ENCODE assay signal across 8 mouse cellular contexts in the genomic region with DNA sequence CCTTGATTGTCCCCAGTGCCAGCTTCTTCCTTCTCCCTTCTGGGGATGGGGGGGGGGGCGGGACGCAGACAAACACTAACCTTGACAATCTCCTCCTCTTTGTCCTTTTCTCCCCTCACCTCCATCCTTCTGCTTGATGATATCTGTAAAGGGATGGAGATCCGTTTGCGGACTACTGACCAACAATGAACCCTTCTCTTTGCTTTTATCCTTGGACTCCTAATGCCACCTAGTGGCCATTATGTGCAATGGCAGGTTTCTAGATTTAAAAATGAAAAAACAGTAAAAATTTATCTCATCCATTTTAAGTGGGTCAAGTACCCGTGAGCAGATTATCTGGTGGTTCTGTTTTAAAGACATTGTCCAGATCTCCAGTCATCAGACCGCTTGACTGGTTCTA. TPM values are rescaled to one million over a fixed set of nuclear protein-coding genes. Genes with fewer than 3 reads are reported as not detected.
DNase-seq lines count a peak whose midpoint lies in the region; ATAC-seq and TF ChIP-seq lines count a peak whose summit lies in the region.

No protein-coding gene starts in this region.

- H3K27ac ChIP-seq in liver, postnatal 0 days (ENCODE audit: low read depth), result no peak overlapping the region
- H3K27ac ChIP-seq in liver, embryonic 12.5 days, result no peak overlapping the region

- no peak for ATAC-seq in liver, postnatal 0 days
- no peak for ATAC-seq in liver, embryonic 12.5 days
- ATAC-seq in frontal cortex, adult (ENCODE audit: low TSS enrichment), result no peak

- H3K4me1 ChIP-seq in liver, postnatal 0 days (ENCODE audit: insufficient read depth), result peaks cover 14% of the 10 kb centered on the region
- H3K4me1 ChIP-seq in liver, embryonic 12.5 days, result peaks cover 15% of the 10 kb centered on the region

- WGBS in liver, postnatal 0 days (ENCODE audit: insufficient replicate concordance), result 0% methylated on average over 6 of the region's 6 CpGs
- under 1% methylated on average over 6 of the region's 6 CpGs for WGBS in liver, embryonic 12.5 days (ENCODE audit: insufficient replicate concordance)

- DNase-seq in liver, postnatal 0 days, result no peak
- DNase-seq in embryo, embryonic 9.5 days (ENCODE audit: extremely low spot score), result peak; percentile 46
- DNase-seq in kidney, postnatal 14 days, result peak; percentile 35
- DNase-seq in retina, embryonic 14.5 days (ENCODE audit: low spot score), result peak; percentile 80
- no peak for DNase-seq in adrenal gland, adult 2 months
- no peak for DNase-seq in layer of hippocampus, adult 11-12 months (ENCODE audit: low spot score)

- H3K27me3 ChIP-seq in liver, postnatal 0 days (ENCODE audit: insufficient read depth, low read length), result no peaks in the 10 kb centered on the region
- peaks cover 18% of the 10 kb centered on the region for H3K27me3 ChIP-seq in liver, embryonic 12.5 days (replicated peaks)

- H3K9me3 ChIP-seq in liver, postnatal 0 days (ENCODE audit: low read length), result no peaks in the 10 kb centered on the region
- no peaks in the 10 kb centered on the region for H3K9me3 ChIP-seq in liver, embryonic 12.5 days (replicated peaks)

- TF ChIP-seq EP300 in liver, postnatal 0 days (IDR thresholded peaks at IDR 0.05; ENCODE audit: low read depth), result no peak

- H3K9ac ChIP-seq in liver, postnatal 0 days (replicated peaks), result no peak overlapping the region
- no peak overlapping the region for H3K9ac ChIP-seq in liver, embryonic 12.5 days

- H3K36me3 ChIP-seq in liver, postnatal 0 days (replicated peaks; ENCODE audit: insufficient read depth, low read length), result no peaks in the 10 kb centered on the region
- no peaks in the 10 kb centered on the region for H3K36me3 ChIP-seq in liver, embryonic 12.5 days

- TF ChIP-seq CTCF in liver, postnatal 0 days (IDR thresholded peaks at IDR 0.05; ENCODE audit: low read depth), result peak; percentile 85

- H3K4me3 ChIP-seq in liver, postnatal 0 days (ENCODE audit: low read depth, low read length), result no peak overlapping the region
- no peak overlapping the region for H3K4me3 ChIP-seq in liver, embryonic 12.5 days

- no peak overlapping the region for H3K4me2 ChIP-seq in liver, postnatal 0 days (ENCODE audit: low read depth, low read length)
- no peak overlapping the region for H3K4me2 ChIP-seq in liver, embryonic 12.5 days

RNA-seq across cellular contexts. Expression of gene Zfp607b, which starts 3.5 kb away (rescaled TPM):
- polyA plus RNA-seq in liver, postnatal 0 days (2015; fragmentation: Nextera tagmentation; extraction: Ambion mirVana), result 0.46 and 0.78 TPM in 2 replicates
- polyA plus RNA-seq in liver, embryonic 12.5 days (2016; fragmentation: Nextera tagmentation; extraction: Ambion mirVana), result 0.64 and 0.79 TPM in 2 replicates
- 1 to 10 TPM in 1 of 2 experiments, under 1 TPM in 1; 0.81 to 1.7 TPM for total RNA-seq in adrenal gland, adult 2 months (2021)
- polyA plus RNA-seq in adrenal gland, adult 2 months (2012; rRNA removed), result 0.10 and 0.31 TPM in 2 replicates

RNA-seq across cellular contexts. Expression of gene Map3k10, which starts 11.3 kb away (rescaled TPM):
- 1.7 and 2.2 TPM in 2 replicates for polyA plus RNA-seq in liver, postnatal 0 days (2015; fragmentation: Nextera tagmentation; extraction: Ambion mirVana)
- polyA plus RNA-seq in liver, embryonic 12.5 days (2016; fragmentation: Nextera tagmentation; extraction: Ambion mirVana), result 5.7 and 6.7 TPM in 2 replicates
- 10 to 100 TPM; 21.9 to 35.1 TPM for total RNA-seq in adrenal gland, adult 2 months (2021)
- polyA plus RNA-seq in adrenal gland, adult 2 months (2012; rRNA removed), result 65.4 and 93.7 TPM in 2 replicates

RNA-seq across cellular contexts. Expression of gene Ttc9b, which starts 32.0 kb away (rescaled TPM):
- not detected in 2 replicates for polyA plus RNA-seq in liver, postnatal 0 days (2015; fragmentation: Nextera tagmentation; extraction: Ambion mirVana)
- polyA plus RNA-seq in liver, embryonic 12.5 days (2016; fragmentation: Nextera tagmentation; extraction: Ambion mirVana), result not detected in 2 replicates
- total RNA-seq in adrenal gland, adult 2 months (2021), result not detected
- polyA plus RNA-seq in adrenal gland, adult 2 months (2012; rRNA removed), result 0.06 and 0.48 TPM in 2 replicates

RNA-seq across cellular contexts. Expression of gene Zfp60, which starts 45.5 kb away (rescaled TPM):
- polyA plus RNA-seq in liver, postnatal 0 days (2015; fragmentation: Nextera tagmentation; extraction: Ambion mirVana), result 3.2 and 3.9 TPM in 2 replicates
- 8.0 and 9.2 TPM in 2 replicates for polyA plus RNA-seq in liver, embryonic 12.5 days (2016; fragmentation: Nextera tagmentation; extraction: Ambion mirVana)
- total RNA-seq in adrenal gland, adult 2 months (2021), result 10 to 100 TPM; 12.7 to 14.1 TPM
- polyA plus RNA-seq in adrenal gland, adult 2 months (2012; rRNA removed), result 0.40 and 0.85 TPM in 2 replicates

Comparison
In these comparisons a context has a peak if more than half of its experiments do, and no peak if none do; other contexts are left out.
1. DNase-seq: peak in embryo, embryonic 9.5 days (single experiment), kidney, postnatal 14 days (single experiment) and retina, embryonic 14.5 days (single experiment); none in liver, postnatal 0 days (single experiment), adrenal gland, adult 2 months (single experiment) and layer of hippocampus, adult 11-12 months (single experiment).